Mouse (Mus musculus): ENCODE measurements around the gene Rtn4r. TPM values are rescaled to one million over a fixed set of nuclear protein-coding genes. Genes with fewer than 3 reads are reported as not detected.

Rtn4r gene
- polyA plus RNA-seq, 1 experiment from 2014 or later: 7.9 TPM

DNA sequence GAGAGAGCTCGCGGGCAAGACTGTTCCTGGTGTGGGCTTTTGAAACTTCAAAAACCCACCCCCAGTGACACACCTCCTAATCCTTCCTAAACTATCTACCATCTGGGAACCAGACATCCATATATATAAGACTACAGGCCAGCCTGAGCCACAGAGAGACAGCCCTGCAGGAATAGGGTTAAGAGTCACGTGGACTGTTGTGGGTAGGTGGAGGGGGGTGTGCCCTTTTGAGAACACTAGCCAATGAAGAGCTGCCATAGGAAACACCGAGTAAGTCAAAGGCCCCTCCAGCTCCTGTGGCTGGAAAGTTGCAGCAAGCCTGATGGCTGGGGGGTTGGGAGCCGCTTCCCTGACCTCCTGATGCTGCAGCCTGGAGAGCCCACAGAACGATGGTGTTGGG is 23.6 kb upstream of the Rtn4r start:
- H3K27me3 ChIP-seq: no peaks in the 10 kb centered on the region
- H3K36me3 ChIP-seq: no peaks in the 10 kb centered on the region
- no peaks in the 10 kb centered on the region for H3K4me1 ChIP-seq
- H3K4me2 ChIP-seq (replicated peaks): no peak overlapping the region
- no peak overlapping the region for H3K27ac ChIP-seq (replicated peaks)
- WGBS: 39% methylated on average over 6 of the region's 6 CpGs
- no peak overlapping the region for H3K9ac ChIP-seq (replicated peaks)
- no peak overlapping the region for H3K4me3 ChIP-seq
- ATAC-seq (ENCODE audit: low FRiP score, low read depth): no peak
- no peaks in the 10 kb centered on the region for H3K9me3 ChIP-seq

DNA sequence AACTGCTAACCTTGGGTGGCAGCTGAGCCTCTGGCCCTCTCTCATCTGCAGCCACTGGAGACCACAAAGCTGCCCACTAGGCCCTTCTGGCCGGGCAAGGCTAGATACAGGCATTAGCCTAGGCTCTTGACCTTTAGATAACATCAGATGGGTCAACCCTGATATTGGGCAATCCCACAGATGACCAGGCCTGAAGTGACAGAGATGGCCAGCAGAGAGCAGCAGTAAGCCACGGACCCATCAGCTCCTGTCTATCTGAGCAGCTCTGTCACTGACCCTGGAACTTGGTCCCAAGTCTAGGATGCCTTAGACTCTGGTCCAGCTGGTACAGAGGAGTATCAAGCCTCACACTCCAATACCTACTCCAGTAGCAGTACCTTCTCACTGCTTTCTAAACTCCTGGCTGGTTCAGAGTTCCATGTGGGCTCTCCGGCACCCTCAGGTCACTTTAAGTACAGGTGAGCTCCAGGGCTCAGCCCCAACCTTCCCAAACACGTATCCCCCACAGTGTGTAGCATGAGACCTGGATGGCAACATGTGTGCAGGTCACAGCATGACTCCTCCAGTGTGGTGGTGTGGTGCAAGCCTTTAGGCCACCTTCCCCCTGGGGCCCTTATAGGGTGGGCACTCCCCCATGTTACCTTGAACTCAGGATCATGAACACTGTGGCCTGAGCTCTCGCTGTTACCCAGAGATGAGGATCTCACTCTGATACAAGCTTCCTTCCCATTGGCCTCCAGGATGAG is 19.0 kb upstream of the Rtn4r start:
- H3K4me1 ChIP-seq: 0 out of 2 replicates have a peak, but pooled peaks cover 4% of the 10 kb centered on the region
- peak; percentile 81 for ATAC-seq (ENCODE audit: low FRiP score, low read depth)
- no peak overlapping the region for H3K9ac ChIP-seq (replicated peaks)
- no peak overlapping the region for H3K4me3 ChIP-seq
- no peaks in the 10 kb centered on the region for H3K27me3 ChIP-seq
- no peaks in the 10 kb centered on the region for H3K36me3 ChIP-seq
- H3K9me3 ChIP-seq: 0 out of 2 replicates have a peak, but pooled peaks cover 6% of the 10 kb centered on the region
- WGBS: 57% methylated on average over 5 of the region's 5 CpGs
- H3K4me2 ChIP-seq (replicated peaks): no peak overlapping the region
- H3K27ac ChIP-seq (replicated peaks): no peak overlapping the region

DNA sequence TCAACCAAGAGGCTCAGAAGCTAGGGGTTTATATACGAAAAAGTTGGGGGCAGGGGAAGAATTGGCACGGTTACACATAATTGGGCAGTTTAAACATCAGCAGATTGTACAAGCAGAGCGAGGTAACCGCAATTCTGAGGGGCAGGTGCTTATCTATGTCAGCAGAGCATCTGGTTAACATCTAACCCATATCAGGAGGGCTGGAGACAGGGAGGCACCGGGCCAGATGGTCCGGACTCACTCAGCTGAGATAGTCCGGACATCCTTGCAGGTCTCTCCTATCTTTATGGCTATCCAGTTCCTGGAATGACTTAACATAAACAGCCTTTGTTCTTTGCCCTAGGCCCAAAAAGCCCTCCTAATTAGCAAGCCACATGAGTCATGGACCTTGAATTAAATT is 16.4 kb upstream of the Rtn4r start:
- Histone ChIP-seq H3K4me3 (no peak overlapping the region), H3K9ac (replicated peaks) (no peak overlapping the region), H3K27me3 (no peaks in the 10 kb centered on the region), H3K4me2 (replicated peaks) (no peak overlapping the region), H3K27ac (replicated peaks) (no peak overlapping the region), H3K4me1 (0 out of 2 replicates have a peak, but pooled peaks cover 4% of the 10 kb centered on the region), H3K36me3 (no peaks in the 10 kb centered on the region), H3K9me3 (0 out of 2 replicates have a peak, but pooled peaks cover 6% of the 10 kb centered on the region)
- WGBS: 94% methylated on average over 7 of the region's 7 CpGs
- no peak for ATAC-seq (ENCODE audit: low FRiP score, low read depth)

DNA sequence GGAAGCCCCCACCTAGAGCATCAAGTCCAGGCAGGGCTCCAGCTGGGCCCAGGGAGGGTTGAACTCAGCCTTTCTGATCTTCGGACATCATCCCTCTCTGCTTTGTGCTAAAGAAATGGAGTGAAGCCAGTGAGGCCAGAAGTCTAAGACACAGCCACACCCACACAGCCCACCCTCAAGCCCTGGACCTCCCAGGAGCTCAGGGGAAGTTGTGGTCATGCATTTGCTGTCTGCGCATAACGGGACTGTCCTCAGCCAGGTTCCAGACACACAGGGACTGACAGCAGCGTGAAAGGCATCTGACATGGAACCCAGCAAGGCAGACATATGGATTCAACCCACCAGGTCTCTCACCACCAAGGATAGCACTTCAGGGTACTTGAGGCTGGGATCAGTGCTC is 11.0 kb upstream of the Rtn4r start:
- Histone ChIP-seq H3K4me1 (peaks cover 10% of the 10 kb centered on the region), H3K36me3 (no peaks in the 10 kb centered on the region), H3K27me3 (no peaks in the 10 kb centered on the region), H3K27ac (replicated peaks) (no peak overlapping the region), H3K9me3 (no peaks in the 10 kb centered on the region), H3K4me3 (no peak overlapping the region), H3K9ac (replicated peaks) (no peak overlapping the region), H3K4me2 (replicated peaks) (no peak overlapping the region)
- no peak for ATAC-seq (ENCODE audit: low FRiP score, low read depth)
- WGBS: 70% methylated on average over 4 of the region's 4 CpGs

DNA sequence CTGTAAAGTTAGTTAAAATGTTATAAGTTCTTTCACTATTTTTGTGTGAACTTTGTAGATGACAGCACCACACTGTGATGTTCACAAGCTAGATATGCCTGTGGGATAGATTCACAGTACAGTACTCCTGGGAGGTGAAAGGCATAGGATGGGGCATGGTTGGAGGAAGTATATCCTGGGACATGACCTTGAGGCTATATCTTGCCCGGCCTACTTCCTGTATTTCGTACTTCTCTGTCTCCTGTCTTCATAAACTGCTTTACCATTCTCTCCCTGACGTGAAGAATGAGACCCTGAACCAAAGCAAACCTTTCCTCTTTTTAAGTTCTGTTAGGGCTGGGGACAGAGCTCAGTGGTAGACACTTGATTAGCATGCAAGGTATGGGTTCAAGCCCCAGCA is 9.2 kb upstream of the Rtn4r start:
- WGBS: 93% methylated on average over 3 of the region's 3 CpGs

DNA sequence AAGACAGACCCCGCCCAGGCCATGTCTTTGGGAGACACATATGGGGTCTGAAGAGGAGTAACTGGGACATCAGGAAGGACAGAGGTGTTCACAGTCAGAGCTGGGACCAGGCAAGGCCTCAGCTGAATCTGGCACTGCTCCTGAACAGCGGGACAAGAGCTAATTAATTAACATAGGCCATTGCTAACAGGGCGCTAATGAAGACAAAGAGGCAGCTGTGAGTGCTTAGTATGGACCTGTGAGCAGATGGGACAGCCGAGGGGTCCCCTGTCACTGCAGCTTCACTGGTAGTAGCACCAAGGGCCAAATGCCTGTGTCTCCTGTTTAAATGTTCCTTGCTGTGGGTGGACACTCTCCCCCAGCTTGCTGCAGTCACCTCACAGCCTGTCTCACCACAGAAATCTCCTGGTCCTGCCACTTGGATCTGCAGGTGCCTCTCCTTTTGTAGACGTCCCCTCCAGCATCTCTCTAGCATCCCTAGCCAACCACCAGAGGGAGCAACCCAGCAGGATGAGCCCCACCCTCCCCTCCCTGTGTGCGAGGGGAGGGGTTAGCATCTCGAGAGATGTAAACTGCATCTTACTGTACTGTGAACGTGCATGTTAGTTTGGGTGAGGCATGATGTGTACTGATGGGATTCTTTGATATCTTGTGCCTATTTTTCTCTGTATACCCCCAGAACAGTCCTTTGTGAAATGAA is 8.3 kb upstream of the Rtn4r start:
- Histone ChIP-seq H3K27me3 (peaks cover 5% of the 10 kb centered on the region; the same call in 1 of the 2 replicates), H3K4me2 (replicated peaks) (no peak overlapping the region), H3K9me3 (no peaks in the 10 kb centered on the region), H3K4me3 (no peak overlapping the region), H3K9ac (replicated peaks) (no peak overlapping the region), H3K4me1 (peaks cover 6% of the 10 kb centered on the region), H3K36me3 (no peaks in the 10 kb centered on the region), H3K27ac (replicated peaks) (no peak overlapping the region)
- 22% methylated on average over 8 of the region's 8 CpGs for WGBS
- ATAC-seq (ENCODE audit: low FRiP score, low read depth): peak; percentile 70

More for the DNA sequence above, 9.2 kb upstream of the Rtn4r start:
- Histone ChIP-seq H3K36me3 (no peaks in the 10 kb centered on the region), H3K27ac (replicated peaks) (no peak overlapping the region), H3K4me1 (peaks cover 6% of the 10 kb centered on the region), H3K9me3 (no peaks in the 10 kb centered on the region), H3K4me3 (no peak overlapping the region), H3K4me2 (replicated peaks) (no peak overlapping the region), H3K27me3 (no peaks in the 10 kb centered on the region), H3K9ac (replicated peaks) (no peak overlapping the region)
- no peak for ATAC-seq (ENCODE audit: low FRiP score, low read depth)

DNA sequence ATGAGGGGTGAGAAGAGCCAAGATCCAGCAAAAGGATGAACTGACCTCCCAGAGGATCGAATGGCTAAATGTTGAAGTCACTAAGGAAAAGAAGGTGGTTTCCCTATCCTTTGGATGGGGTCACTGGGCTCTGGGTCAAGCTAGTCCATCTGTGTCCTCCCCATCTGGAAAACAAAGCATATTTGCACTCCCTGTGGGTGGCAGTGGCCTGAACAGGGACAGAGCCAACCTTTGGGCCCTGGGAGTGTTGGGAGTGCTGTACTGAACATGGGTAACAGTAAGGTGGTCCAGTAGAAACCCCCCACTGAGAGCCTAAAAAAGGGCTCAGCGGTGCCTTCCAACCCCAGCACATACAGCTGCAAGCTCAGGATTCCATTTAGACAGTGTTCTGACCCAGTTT is 4.7 kb upstream of the Rtn4r start:
- H3K4me1 ChIP-seq: peaks cover 10% of the 10 kb centered on the region
- 61% methylated on average over 2 of the region's 2 CpGs for WGBS
- H3K27ac ChIP-seq (replicated peaks): no peak overlapping the region
- H3K4me3 ChIP-seq: no peak overlapping the region
- no peak for ATAC-seq (ENCODE audit: low FRiP score, low read depth)
- H3K27me3 ChIP-seq: peaks cover 40% of the 10 kb centered on the region
- H3K9me3 ChIP-seq: no peaks in the 10 kb centered on the region
- H3K36me3 ChIP-seq: no peaks in the 10 kb centered on the region
- H3K4me2 ChIP-seq (replicated peaks): no peak overlapping the region
- no peak overlapping the region for H3K9ac ChIP-seq (replicated peaks)

- no peak for ATAC-seq (ENCODE audit: low FRiP score, low read depth)
- Histone ChIP-seq H3K27ac (replicated peaks) (no peak overlapping the region), H3K4me3 (no peak overlapping the region), H3K9ac (replicated peaks) (no peak overlapping the region), H3K27me3 (peaks cover 47% of the 10 kb centered on the region), H3K4me2 (replicated peaks) (no peak overlapping the region), H3K4me1 (peaks cover 17% of the 10 kb centered on the region), H3K9me3 (no peaks in the 10 kb centered on the region), H3K36me3 (no peaks in the 10 kb centered on the region)
- 52% methylated on average over 1 of the region's 1 CpGs for WGBS
Measured at GRCm38 (mm10) chr16:18123471-18123870, 4.0 kb upstream of the Rtn4r start.

DNA sequence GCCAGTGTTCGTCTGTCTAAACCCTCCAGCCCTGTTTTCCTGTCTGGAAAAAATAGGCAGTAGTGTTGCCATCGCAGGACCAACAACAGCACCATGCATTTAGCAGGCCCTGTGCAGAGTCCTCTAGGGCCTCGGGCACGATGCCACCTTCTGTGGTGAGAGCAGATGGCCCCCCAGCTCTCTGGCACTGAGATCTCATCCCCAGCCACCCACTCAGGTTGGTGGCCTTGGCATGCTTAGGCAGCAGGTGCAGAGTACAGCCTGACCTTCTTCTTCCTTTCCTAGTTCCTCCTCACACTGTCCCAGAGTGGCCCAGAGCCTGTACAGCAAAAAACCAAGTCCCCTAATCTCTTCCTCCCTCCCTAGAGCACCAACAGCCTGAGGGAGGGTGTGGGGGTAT is 3.4 kb upstream of the Rtn4r start:
- Histone ChIP-seq H3K4me2 (replicated peaks) (no peak overlapping the region), H3K4me1 (peaks cover 19% of the 10 kb centered on the region), H3K36me3 (no peaks in the 10 kb centered on the region), H3K9ac (replicated peaks) (no peak overlapping the region), H3K27me3 (peaks cover 53% of the 10 kb centered on the region), H3K9me3 (no peaks in the 10 kb centered on the region), H3K27ac (replicated peaks) (no peak overlapping the region), H3K4me3 (no peak overlapping the region)
- ATAC-seq (ENCODE audit: low FRiP score, low read depth): no peak
- 84% methylated on average over 4 of the region's 4 CpGs for WGBS

GRCm38 (mm10) chr16:18124626-18125025 is 2.8 kb upstream of the Rtn4r start:
- Histone ChIP-seq H3K27ac (replicated peaks) (no peak overlapping the region), H3K9me3 (no peaks in the 10 kb centered on the region), H3K36me3 (no peaks in the 10 kb centered on the region), H3K4me3 (no peak overlapping the region), H3K4me2 (replicated peaks) (no peak overlapping the region), H3K9ac (replicated peaks) (no peak overlapping the region), H3K4me1 (peaks cover 16% of the 10 kb centered on the region), H3K27me3 (peaks cover 59% of the 10 kb centered on the region)
- 39% methylated on average over 5 of the region's 5 CpGs for WGBS
- ATAC-seq (ENCODE audit: low FRiP score, low read depth): no peak

GRCm38 (mm10) chr16:18125131-18125530 is 2.3 kb upstream of the Rtn4r start:
- WGBS: 78% methylated on average over 2 of the region's 2 CpGs
- Histone ChIP-seq H3K27ac (replicated peaks) (no peak overlapping the region), H3K36me3 (no peaks in the 10 kb centered on the region), H3K9me3 (no peaks in the 10 kb centered on the region), H3K9ac (replicated peaks) (no peak overlapping the region), H3K4me3 (no peak overlapping the region), H3K4me2 (replicated peaks) (no peak overlapping the region), H3K4me1 (peaks cover 17% of the 10 kb centered on the region), H3K27me3 (peaks cover 61% of the 10 kb centered on the region)
- ATAC-seq (ENCODE audit: low FRiP score, low read depth): no peak

GRCm38 (mm10) chr16:18126211-18126610 is 1.2 kb upstream of the Rtn4r start:
- Histone ChIP-seq H3K9ac (replicated peaks) (no peak overlapping the region), H3K27ac (replicated peaks) (no peak overlapping the region), H3K4me2 (replicated peaks) (no peak overlapping the region), H3K36me3 (no peaks in the 10 kb centered on the region), H3K4me3 (no peak overlapping the region), H3K27me3 (peaks cover 72% of the 10 kb centered on the region), H3K9me3 (no peaks in the 10 kb centered on the region), H3K4me1 (peaks cover 21% of the 10 kb centered on the region)
- no peak for ATAC-seq (ENCODE audit: low FRiP score, low read depth)
- WGBS: 74% methylated on average over 3 of the region's 3 CpGs
